Mouse (Mus musculus): ENCODE data around the gene Slc22a12. TPM values are rescaled to one million over a fixed set of nuclear protein-coding genes. Genes with fewer than 3 reads are reported as not detected.

Gene Slc22a12
- total and polyA plus RNA-seq, 3 experiments = 0.17 to 1.2 (median 0.94) TPM

DNA sequence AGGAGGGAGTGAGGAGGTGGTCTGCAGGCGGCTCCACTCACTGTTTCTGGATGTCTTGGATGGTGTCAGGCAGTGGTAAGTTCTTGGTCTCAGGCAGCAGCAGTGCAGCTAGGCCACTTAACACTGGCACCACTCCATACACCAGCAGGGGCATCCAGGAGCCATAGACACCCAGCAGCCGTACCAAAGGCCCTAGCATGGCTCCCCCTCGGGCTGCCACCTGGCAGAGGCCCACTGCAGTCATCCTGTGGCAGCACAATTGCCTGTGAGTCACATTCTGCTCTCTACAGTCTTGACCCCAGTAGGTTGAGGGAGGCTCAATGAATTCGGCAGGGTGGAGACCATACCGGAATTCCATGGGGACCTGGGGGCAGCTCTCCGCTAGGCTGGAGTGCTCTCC is 6.1 kb downstream of the Slc22a12 start:
- Histone ChIP-seq H3K36me3 (replicated peaks in 1 of 2; ENCODE audit: control insufficient read depth in 1 of 2, insufficient read depth in 1 of 2, low read length in 1 of 2) (peaks cover 0 to 6% of the 10 kb centered on the region in 2 experiments), H3K4me1 (ENCODE audit: control insufficient read depth in 1 of 2, insufficient read depth in 2 of 2) (peaks cover 19 to 41% of the 10 kb centered on the region in 2 experiments), H3K4me3 (replicated peaks in 1 of 3; ENCODE audit: low read depth in 2 of 3, low read length in 2 of 3, poor library complexity in 1 of 3) (no peak overlapping the region), H3K79me2 (replicated peaks; ENCODE audit: control insufficient read depth, extremely low read depth, insufficient read depth, poor library complexity, severe bottlenecking) (no peaks in the 10 kb centered on the region), H3K9ac (ENCODE audit: insufficient read depth, low read depth) (no peak overlapping the region), H3K27me3 (replicated peaks) (no peaks in the 10 kb centered on the region), H3K9me3 (replicated peaks; ENCODE audit: low read length) (peaks cover 1% of the 10 kb centered on the region), H3K27ac (ENCODE audit: insufficient read depth, low read depth) (no peak overlapping the region), H3K4me2 (ENCODE audit: insufficient read depth, low read depth, poor library complexity, severe bottlenecking) (no peak overlapping the region)
- no peak for TF ChIP-seq JUND (conservative IDR thresholded peaks at IDR 0.05; ENCODE audit: low read depth, low read length)
- no peak for TF ChIP-seq SIN3A (IDR thresholded peaks at IDR 0.05; ENCODE audit: low read length)
- 0 out of 4 replicates have a peak, but pooled peaks of 1 of the 2 experiments have one; percentile 8 for TF ChIP-seq CTCF (conservative IDR thresholded peaks at IDR 0.05 in 1 of 2, IDR thresholded peaks at IDR 0.05 in 1 of 2; ENCODE audit: low read depth in 2 of 2, low read length in 2 of 2)
- TF ChIP-seq UBTF (IDR thresholded peaks at IDR 0.05; ENCODE audit: low read depth, low read length) = no peak
- no peak for TF ChIP-seq MAZ (IDR thresholded peaks at IDR 0.05; ENCODE audit: low read depth, low read length)
- TF ChIP-seq USF2 (conservative IDR thresholded peaks at IDR 0.05; ENCODE audit: low read depth, low read length) = no peak
- no peak for TF ChIP-seq MXI1 (IDR thresholded peaks at IDR 0.05; ENCODE audit: low read depth, low read length)
- dilution Hi-C loops (cut with MboI; ENCODE audit: extremely low pct_ligation_motif_present, extremely low pct_unique_long_range_greater_than_20kb, low sequenced_read_pairs) = no loop called here
- in situ Hi-C loops (cut with MboI; ENCODE audit: low pct_ligation_motif_present, low pct_unique_long_range_greater_than_20kb, low sequenced_read_pairs) = no loop called here
- DNase-seq (ENCODE audit: extremely low read depth) = no peak

DNA sequence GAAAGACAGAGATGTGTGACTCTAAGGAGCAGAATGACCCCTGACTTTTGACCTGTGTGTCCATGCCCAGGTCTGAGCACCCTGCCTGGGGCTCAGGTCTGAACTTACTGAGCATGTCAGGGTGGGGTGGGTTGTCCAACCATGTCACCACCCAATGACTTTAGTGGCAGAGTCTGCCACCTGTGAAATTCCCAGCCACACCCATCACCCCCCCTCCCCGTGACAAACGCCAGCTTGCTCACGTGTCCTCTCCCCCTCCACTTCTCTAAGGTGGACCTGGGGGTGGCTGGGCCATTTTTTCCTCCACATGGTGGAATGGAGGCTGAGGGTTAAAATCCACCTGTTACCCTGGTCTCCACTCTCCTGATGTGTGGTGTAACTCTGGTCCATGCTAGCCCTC is 6.6 kb downstream of the Slc22a12 start:
- Histone ChIP-seq H3K36me3 (replicated peaks in 1 of 2; ENCODE audit: control insufficient read depth in 1 of 2, insufficient read depth in 1 of 2, low read length in 1 of 2) (peaks cover 0 to 6% of the 10 kb centered on the region in 2 experiments), H3K27ac (ENCODE audit: insufficient read depth, low read depth) (no peak overlapping the region), H3K4me1 (ENCODE audit: control insufficient read depth in 1 of 2, insufficient read depth in 2 of 2) (peaks cover 16 to 36% of the 10 kb centered on the region in 2 experiments), H3K27me3 (replicated peaks) (no peaks in the 10 kb centered on the region), H3K4me3 (replicated peaks in 1 of 3; ENCODE audit: low read depth in 2 of 3, low read length in 2 of 3, poor library complexity in 1 of 3) (no peak overlapping the region), H3K4me2 (ENCODE audit: insufficient read depth, low read depth, poor library complexity, severe bottlenecking) (no peak overlapping the region), H3K9me3 (replicated peaks; ENCODE audit: low read length) (peaks cover 3% of the 10 kb centered on the region), H3K9ac (ENCODE audit: insufficient read depth, low read depth) (no peak overlapping the region), H3K79me2 (replicated peaks; ENCODE audit: control insufficient read depth, extremely low read depth, insufficient read depth, poor library complexity, severe bottlenecking) (no peaks in the 10 kb centered on the region)
- dilution Hi-C loops (cut with MboI; ENCODE audit: extremely low pct_ligation_motif_present, extremely low pct_unique_long_range_greater_than_20kb, low sequenced_read_pairs) = no loop called here
- in situ Hi-C loops (cut with MboI; ENCODE audit: low pct_ligation_motif_present, low pct_unique_long_range_greater_than_20kb, low sequenced_read_pairs) = no loop called here
- TF ChIP-seq CHD1 (IDR thresholded peaks at IDR 0.05; ENCODE audit: low read depth, low read length) (no peak), BHLHE40 (IDR thresholded peaks at IDR 0.05; ENCODE audit: low read depth, low read length) (0 out of 2 replicates have a peak, but pooled peaks have one; percentile 7), POLR2A (IDR thresholded peaks at IDR 0.05; ENCODE audit: low read depth, low read length) (no peak)
- DNase-seq (ENCODE audit: extremely low read depth) = no peak

DNA sequence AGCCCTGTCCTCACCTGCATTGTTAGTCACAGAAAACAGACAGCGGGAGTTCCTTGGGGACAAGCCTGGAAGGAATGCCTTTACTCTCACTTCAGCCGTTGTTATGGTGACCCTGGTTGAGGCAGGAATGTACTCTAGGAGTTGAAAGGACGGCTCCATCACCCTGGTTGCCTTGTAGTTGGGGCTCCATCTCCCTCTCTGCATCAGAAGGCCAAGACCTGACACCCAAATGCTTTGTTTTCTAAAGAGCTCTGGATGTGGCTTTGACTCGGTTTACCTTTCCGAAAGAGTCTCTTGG is 8.8 kb downstream of the Slc22a12 start:
- Histone ChIP-seq H3K79me2 (replicated peaks; ENCODE audit: control insufficient read depth, extremely low read depth, insufficient read depth, poor library complexity, severe bottlenecking) (no peaks in the 10 kb centered on the region), H3K9ac (ENCODE audit: insufficient read depth, low read depth) (no peak overlapping the region), H3K27ac (ENCODE audit: insufficient read depth, low read depth) (no peak overlapping the region), H3K4me2 (ENCODE audit: insufficient read depth, low read depth, poor library complexity, severe bottlenecking) (no peak overlapping the region), H3K4me3 (replicated peaks in 1 of 3; ENCODE audit: low read depth in 2 of 3, low read length in 2 of 3, poor library complexity in 1 of 3) (no peak overlapping the region), H3K27me3 (replicated peaks) (no peaks in the 10 kb centered on the region), H3K9me3 (replicated peaks; ENCODE audit: low read length) (peaks cover 3% of the 10 kb centered on the region), H3K4me1 (ENCODE audit: control insufficient read depth in 1 of 2, insufficient read depth in 2 of 2) (peaks cover 0 to 23% of the 10 kb centered on the region in 2 experiments; a peak in 2 of 4 replicates), H3K36me3 (replicated peaks in 1 of 2; ENCODE audit: control insufficient read depth in 1 of 2, insufficient read depth in 1 of 2, low read length in 1 of 2) (peaks cover 0 to 6% of the 10 kb centered on the region in 2 experiments)
- DNase-seq (ENCODE audit: extremely low read depth) = no peak
- in situ Hi-C loops (cut with MboI; ENCODE audit: low pct_ligation_motif_present, low pct_unique_long_range_greater_than_20kb, low sequenced_read_pairs) (no loop called here), dilution Hi-C loops (cut with MboI; ENCODE audit: extremely low pct_ligation_motif_present, extremely low pct_unique_long_range_greater_than_20kb, low sequenced_read_pairs) (no loop called here)
- TF ChIP-seq MAX (IDR thresholded peaks at IDR 0.05; ENCODE audit: low read length) (no peak), RAD21 (IDR thresholded peaks at IDR 0.05; ENCODE audit: low read depth, low read length) (no peak), ZMIZ1 (IDR thresholded peaks at IDR 0.05; ENCODE audit: low read depth, low read length) (no peak), PAX5 (IDR thresholded peaks at IDR 0.05; ENCODE audit: low read length) (no peak), NRF1 (IDR thresholded peaks at IDR 0.05; ENCODE audit: low read depth, low read length) (no peak), SIN3A (IDR thresholded peaks at IDR 0.05; ENCODE audit: low read length) (no peak)
